Mouse (Mus musculus) olfactory bulb, adult 2 months (tissue): ENCODE measurements around the gene Cpm. TPM values are rescaled to one million over a fixed set of nuclear protein-coding genes. Genes with fewer than 3 reads are reported as not detected.

ENCODE experiments used
- H3K27ac ChIP-seq: fragments of 200-500 bp; 2 replicates; pipeline ENCODE4 v1.5.1; 2012; ENCODE audit warnings: low read depth, low read length; ENCODE audit not compliant: insufficient read depth
- H3K4me1 ChIP-seq: fragments of 200-500 bp; 2 replicates; pipeline ENCODE4 v1.6.1; 2012; ENCODE audit warnings: low read length; ENCODE audit not compliant: control insufficient read depth, insufficient read depth
- H3K4me3 ChIP-seq: fragments of 200-500 bp; 2 replicates; pipeline ENCODE4 v1.5.1; 2012; ENCODE audit warnings: mild to moderate bottlenecking, low read depth, low read length, moderate library complexity; ENCODE audit not compliant: insufficient read depth
- CTCF ChIP-seq: fragments of 200-500 bp; IDR thresholded peaks from 2 replicates; pipeline ENCODE4 v1.5.1; 2012; ENCODE audit warnings: low read depth, mild to moderate bottlenecking, low read length, moderate library complexity; ENCODE audit not compliant: insufficient read depth
- POLR2A ChIP-seq: fragments of 200-500 bp; IDR thresholded peaks from 2 replicates; pipeline ENCODE4 v1.6.1; 2012; ENCODE audit warnings: mild to moderate bottlenecking, low read depth, low read length, moderate library complexity; ENCODE audit not compliant: insufficient read depth
- WGBS: fragments of 180-500 bp; shearing (Covaris S2); methylation state at CpG from one replicate; pipeline ENCODE4 v1.1.7; 2018; 5-methylcytosine and 5-hydroxymethylcytosine counted together
- polyA plus RNA-seq: library from polyadenylated mRNA; stranded (reverse); fragments of >200 nt; gene quantifications from 2 replicates; pipeline ENCODE4 v1.2.4, GENCODE M21; 2012; ENCODE audit warnings: low replicate concordance; ENCODE audit not compliant: missing spikeins, insufficient read depth, insufficient read length

Cpm gene
- polyA plus RNA-seq, 1 experiment = not detected

- no peak overlapping the region for H3K4me3 ChIP-seq
- H3K4me1 ChIP-seq = no peaks in the 10 kb centered on the region
- 96% methylated on average over 10 of the region's 10 CpGs for WGBS
- H3K27ac ChIP-seq = no peak overlapping the region
- TF ChIP-seq CTCF (no peak), POLR2A (no peak)
Measured at GRCm38 (mm10) chr10:117691389-117691968, 62.2 kb downstream of the Cpm start.

- TF ChIP-seq POLR2A (no peak), CTCF (no peak)
- Histone ChIP-seq H3K27ac (no peak overlapping the region), H3K4me1 (no peaks in the 10 kb centered on the region), H3K4me3 (no peak overlapping the region)
Measured at GRCm38 (mm10) chr10:117692173-117692572, 62.9 kb downstream of the Cpm start.

- Histone ChIP-seq H3K27ac (no peak overlapping the region), H3K4me1 (no peaks in the 10 kb centered on the region), H3K4me3 (no peak overlapping the region)
- 76% methylated on average over 5 of the region's 5 CpGs for WGBS
- TF ChIP-seq POLR2A (no peak), CTCF (no peak)
Measured at GRCm38 (mm10) chr10:117692953-117693352, 63.7 kb downstream of the Cpm start.

- Histone ChIP-seq H3K27ac (no peak overlapping the region), H3K4me3 (no peak overlapping the region), H3K4me1 (no peaks in the 10 kb centered on the region)
- 87% methylated on average over 6 of the region's 6 CpGs for WGBS
- TF ChIP-seq POLR2A = no peak
- TF ChIP-seq CTCF = no peak
Measured at GRCm38 (mm10) chr10:117694255-117694953, 65.1 kb downstream of the Cpm start.

GRCm38 (mm10) chr10:117695027-117695426 is 65.7 kb downstream of the Cpm start:
- 92% methylated on average over 4 of the region's 4 CpGs for WGBS
- H3K4me3 ChIP-seq = no peak overlapping the region

GRCm38 (mm10) chr10:117695605-117696004 is 66.3 kb downstream of the Cpm start:
- no peak overlapping the region for H3K4me3 ChIP-seq

More at GRCm38 (mm10) chr10:117695027-117695426, 65.7 kb downstream of the Cpm start:
- no peak overlapping the region for H3K27ac ChIP-seq
- TF ChIP-seq CTCF (no peak), POLR2A (no peak)
- H3K4me1 ChIP-seq = no peaks in the 10 kb centered on the region

GRCm38 (mm10) chr10:117696021-117696826 is 66.9 kb downstream of the Cpm start:
- Histone ChIP-seq H3K4me1 (no peaks in the 10 kb centered on the region), H3K4me3 (no peak overlapping the region), H3K27ac (no peak overlapping the region)
- TF ChIP-seq CTCF = no peak
- TF ChIP-seq POLR2A = no peak
- WGBS = 91% methylated on average over 8 of the region's 8 CpGs

More at GRCm38 (mm10) chr10:117695605-117696004, 66.3 kb downstream of the Cpm start:
- no peak for TF ChIP-seq POLR2A
- no peak for TF ChIP-seq CTCF
- WGBS = 92% methylated on average over 4 of the region's 4 CpGs
- no peak overlapping the region for H3K27ac ChIP-seq
- no peaks in the 10 kb centered on the region for H3K4me1 ChIP-seq

GRCm38 (mm10) chr10:117696827-117697560 is 67.7 kb downstream of the Cpm start:
- Histone ChIP-seq H3K27ac (no peak overlapping the region), H3K4me3 (no peak overlapping the region), H3K4me1 (no peaks in the 10 kb centered on the region)
- 83% methylated on average over 6 of the region's 6 CpGs for WGBS
- TF ChIP-seq POLR2A = no peak
- TF ChIP-seq CTCF = no peak

GRCm38 (mm10) chr10:117697561-117698115 is 68.3 kb downstream of the Cpm start:
- no peak for TF ChIP-seq CTCF
- no peak for TF ChIP-seq POLR2A
- 93% methylated on average over 3 of the region's 3 CpGs for WGBS

More at GRCm38 (mm10) chr10:117697561-117698115, 68.3 kb downstream of the Cpm start:
- Histone ChIP-seq H3K4me1 (no peaks in the 10 kb centered on the region), H3K4me3 (no peak overlapping the region), H3K27ac (no peak overlapping the region)
